Mouse (Mus musculus): ENCODE measurements around the gene Ppia. TPM values are rescaled to one million over a fixed set of nuclear protein-coding genes. Genes with fewer than 3 reads are reported as not detected.
"Not testable (repeated sequence)": the region's sequence is repeated elsewhere in the genome, so short reads cannot be mapped to it uniquely, and the experiment has no call there.

Ppia gene
- total RNA-seq, 2 experiments from 2014 or later: 1,939 to 1,976 TPM

DNA sequence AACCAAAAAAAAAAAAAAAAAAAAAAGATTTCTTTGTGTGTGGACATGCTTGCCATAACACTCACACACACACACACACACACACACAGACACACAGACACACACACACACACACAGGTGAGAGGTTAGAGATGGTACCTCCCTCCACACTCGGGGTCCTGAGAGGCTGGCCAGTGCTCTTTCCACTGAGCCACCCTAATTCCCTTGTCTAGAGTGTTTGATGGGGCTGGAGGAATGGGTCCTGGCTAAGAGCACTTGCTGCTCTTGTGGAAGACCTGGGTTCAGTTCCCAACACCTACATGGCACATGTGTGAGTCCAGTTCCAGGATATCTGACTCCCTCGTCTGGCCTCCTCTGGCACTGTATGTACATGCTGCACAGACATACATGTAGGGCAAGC, 22.4 kb downstream of the Ppia start:
- DNase-seq (ENCODE audit: low spot score in 2 of 2): no peak

DNA sequence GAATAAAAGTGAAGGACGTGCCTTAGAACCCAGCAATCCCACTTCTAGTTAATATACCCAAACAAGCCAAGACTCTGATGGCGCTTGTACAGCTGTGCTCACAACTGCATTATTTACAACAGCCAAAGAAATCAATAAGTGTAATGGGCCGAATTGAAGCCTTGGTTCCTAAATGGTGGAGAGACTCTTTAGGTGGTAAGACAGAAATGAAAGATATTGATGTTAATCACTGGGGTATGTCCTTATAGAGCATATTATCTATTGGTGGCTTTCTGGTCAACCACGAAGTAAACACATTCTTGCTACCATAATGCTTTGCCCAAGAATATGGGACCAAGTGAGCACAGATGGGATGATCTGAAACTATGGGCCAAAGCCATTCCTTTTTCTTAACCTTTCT, 24.9 kb downstream of the Ppia start:
- DNase-seq (ENCODE audit: low spot score in 2 of 2): no peak

DNA sequence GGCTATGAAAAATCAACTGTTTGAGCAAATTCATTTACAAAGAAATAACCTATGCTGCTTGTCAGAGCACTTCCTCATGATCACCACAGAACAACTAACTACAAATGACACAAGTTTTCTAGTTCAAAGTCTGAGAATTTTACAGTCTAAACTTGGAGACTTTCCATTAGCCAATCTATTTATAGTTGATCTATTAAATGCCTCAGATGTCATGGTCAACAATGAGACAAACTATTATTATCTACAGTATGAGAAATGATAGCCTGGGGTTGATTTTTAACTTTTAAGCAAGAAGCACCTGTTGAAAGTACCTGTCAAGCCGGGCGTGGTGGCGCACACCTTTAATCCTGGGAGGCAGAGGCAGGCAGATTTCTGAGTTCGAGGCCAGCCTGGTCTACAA, 27.3 kb downstream of the Ppia start:
- no peak for DNase-seq (ENCODE audit: low spot score in 2 of 2)

DNA sequence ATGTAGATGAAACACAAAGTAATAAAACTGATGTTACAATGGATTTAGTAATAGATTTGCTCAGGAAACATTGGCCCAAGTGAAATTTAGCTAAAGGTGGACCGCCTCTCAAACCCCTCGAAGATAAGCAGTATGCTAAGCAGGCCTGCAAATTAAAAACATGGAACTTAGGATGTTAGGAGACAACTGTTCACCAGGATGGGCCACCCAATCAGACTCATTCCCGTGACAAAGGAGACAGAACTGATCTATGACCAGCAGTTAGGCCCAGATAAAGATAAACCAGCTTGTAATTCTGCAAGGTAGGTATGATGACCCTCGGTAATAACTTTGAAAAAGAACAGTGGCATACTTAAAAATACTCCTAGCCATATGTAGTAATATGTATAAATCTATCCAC, 27.9 kb downstream of the Ppia start:
- no peak for DNase-seq (ENCODE audit: low spot score in 2 of 2)

DNA sequence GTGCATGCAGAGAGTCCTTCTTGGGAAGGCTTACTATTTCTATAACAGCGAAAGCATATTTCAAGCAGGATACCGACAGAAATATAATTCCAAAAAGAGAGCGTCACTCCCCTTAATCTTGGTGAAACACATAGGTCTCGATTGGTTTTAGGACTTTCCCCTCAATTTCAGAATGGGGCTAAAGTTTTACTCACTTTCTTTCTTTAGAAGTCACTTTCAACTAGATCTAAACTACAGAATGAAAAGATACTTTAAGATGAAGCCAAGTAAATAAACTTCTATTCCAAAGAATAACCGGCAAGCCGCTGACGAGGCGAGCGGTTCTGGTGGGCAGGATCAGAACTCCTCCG, 28.5 kb downstream of the Ppia start:
- no peak for DNase-seq (ENCODE audit: low spot score in 2 of 2)

DNA sequence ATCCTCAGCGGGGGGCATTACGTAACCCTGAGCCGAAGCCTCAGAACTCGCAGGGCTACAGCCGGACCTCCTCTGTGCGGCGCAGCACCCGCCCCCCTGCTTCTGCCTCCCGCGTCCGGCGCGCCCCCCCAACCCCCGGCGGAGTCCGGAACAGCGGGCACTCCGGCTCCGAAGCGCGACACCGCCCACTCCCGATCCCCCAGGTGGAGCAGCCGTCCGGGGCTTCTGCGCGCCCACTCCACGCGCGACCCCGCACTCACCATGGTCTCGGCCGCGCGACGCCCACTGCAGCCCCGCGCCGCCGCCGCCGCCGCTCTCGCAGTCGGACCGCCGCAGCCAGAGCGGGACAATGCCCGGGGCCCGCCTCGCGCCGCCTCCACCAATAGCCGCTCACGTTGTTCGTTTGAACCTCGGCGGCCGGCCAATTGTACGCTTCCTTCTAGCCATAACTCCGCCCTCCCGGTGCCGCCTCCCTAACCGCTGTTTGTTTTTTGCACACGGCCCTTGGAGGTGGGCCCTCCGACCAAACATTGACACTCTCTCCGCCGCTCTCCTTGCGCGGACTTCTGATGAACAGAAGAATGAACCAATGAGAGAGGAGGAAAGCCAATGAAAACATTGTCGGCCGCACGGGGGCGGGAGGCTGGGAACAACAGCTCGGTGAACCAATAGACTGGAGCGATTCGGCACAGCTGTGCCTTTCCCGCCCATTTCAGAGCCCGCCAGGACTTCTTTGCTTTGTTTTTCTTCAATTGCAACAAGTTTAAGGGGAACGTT, 29.0 kb downstream of the Ppia start, which contains the start of gene H2afv:
Gene H2afv (minus strand): TSS at position 367 of the 777 bp plus-strand sequence.
- DNase-seq (ENCODE audit: low spot score in 2 of 2): peak; percentile 99 to 100

DNA sequence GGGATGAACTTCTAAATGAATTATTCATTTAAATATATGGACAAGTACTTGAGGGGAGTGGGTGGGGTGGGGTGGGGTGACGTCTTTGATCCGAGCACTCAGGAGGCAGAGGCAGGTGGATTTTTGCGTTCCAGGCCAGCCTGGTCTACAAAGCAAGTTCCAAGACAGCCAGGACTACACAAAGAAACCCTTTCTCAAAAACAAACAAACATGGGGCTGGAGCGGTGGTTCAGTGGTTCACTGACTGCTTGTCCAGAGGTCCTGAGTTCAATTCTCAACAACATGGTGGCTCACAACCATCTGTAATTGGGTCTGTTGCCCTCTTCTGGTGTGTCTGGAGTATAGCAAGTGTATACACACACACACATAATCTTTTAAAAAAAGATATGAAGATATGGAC, 30.2 kb downstream of the Ppia start:
- DNase-seq (ENCODE audit: low spot score in 2 of 2): no peak

DNA sequence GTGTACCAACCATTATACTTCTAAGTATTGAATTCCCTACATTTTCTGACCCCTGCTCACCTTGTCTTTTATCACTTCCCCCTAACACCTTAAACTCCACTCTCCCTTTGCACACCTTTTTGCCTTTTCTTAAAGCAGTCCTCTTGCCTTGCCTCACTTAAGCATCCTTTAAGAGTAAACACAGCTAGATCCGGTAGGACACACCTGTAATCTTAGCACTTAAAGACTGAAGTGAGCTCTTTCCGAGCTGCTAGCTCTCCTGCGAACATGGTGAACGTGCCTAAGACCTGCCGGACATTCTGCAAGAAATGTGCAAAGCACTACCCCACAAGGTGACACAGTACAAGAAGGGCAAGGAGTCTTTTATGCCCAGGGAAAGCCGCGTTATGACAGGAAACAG, 30.7 kb downstream of the Ppia start:
- no peak for DNase-seq (ENCODE audit: low spot score in 2 of 2)

DNA sequence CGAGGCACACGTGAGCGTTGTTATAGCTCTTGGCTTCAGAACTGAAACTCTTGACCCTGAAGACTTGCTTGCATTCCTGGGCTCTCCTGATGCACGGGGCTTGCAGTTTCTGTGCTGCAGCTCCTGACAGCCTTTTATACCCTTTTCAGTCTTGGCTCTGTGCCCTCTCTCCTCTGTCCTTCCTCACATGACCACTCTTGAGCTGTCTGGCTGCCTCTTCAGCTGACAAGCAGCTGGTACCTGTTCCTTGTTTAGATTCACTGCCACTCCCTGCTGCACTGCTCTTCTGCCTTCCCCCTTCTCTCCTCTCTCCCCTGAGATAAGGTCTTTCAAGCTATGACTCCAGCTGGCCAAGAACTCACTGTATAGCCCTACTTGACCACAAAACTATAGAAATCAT, 32.2 kb downstream of the Ppia start:
- DNase-seq (ENCODE audit: low spot score in 2 of 2): no peak

DNA sequence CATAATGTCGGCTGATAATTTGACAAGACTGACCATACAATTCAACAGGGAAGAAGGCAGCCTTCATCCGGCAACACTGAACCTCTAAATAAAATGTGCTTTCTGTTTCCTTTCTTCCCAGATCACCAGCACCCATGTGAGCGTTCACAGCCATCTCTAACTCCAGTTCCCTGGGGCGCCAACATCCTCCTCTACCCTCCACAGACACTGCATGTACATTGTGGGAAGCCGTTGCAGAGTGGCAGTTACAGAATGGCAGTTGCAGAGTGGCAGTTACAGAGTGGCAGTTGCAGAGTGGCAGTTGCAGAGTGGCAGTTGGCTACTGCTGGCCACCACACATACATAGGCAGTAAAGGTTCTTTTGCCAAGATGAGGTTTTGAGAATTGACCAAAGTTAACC, 32.9 kb downstream of the Ppia start:
- DNase-seq (ENCODE audit: low spot score in 2 of 2): not testable (repeated sequence)

DNA sequence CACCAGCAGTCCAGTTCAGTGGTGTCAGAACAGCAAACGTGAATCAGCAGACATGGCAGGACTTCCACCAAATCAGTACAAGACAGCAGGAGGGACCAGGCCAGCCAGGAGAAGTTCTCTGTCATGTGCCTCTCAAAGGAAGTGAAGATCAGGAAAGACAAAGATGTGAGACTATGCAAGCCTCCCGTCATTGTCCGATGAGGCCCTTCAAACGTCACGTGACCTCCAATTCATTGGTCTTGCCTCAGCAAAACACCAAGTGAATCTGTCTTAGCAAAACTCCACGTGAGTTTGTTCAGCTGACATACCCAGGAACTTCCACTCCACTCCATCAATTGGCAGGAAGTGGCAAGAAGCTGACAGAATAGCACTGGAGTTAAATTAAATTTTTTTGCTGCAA, 40.8 kb downstream of the Ppia start:
- no peak for DNase-seq (ENCODE audit: low spot score in 2 of 2)

DNA sequence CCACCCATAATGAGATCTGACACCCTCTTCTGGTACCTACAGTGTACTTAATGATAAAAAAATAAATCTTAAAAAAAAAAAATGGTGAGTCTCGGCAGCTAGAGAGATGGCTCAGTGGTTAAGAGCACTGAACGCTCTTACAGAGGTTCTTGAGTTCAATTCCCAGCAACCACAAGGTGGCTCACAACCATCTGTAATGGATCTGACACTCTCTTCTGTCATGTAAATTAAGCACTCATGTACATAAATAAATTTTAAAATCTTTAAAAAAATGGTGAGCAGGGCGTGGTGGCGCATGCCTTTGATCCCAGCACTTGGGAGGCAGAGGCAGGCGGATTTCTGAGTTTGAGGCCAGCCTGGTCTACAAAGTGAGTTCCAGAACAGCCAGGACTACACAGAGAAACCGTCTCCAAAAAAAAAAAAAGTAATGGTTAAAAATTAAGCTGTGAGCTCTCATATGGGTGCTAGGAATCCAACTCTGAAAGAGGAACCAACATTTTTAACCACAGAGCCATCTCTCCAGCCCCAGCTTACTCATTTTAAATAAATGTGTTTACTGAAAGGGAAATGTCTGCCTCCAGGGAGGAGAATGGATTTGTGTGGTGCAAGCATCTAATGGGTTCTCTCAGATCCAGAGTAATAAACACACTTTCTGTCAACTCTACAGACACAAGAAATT, 48.1 kb downstream of the Ppia start:
- DNase-seq (ENCODE audit: low spot score in 2 of 2): no peak

DNA sequence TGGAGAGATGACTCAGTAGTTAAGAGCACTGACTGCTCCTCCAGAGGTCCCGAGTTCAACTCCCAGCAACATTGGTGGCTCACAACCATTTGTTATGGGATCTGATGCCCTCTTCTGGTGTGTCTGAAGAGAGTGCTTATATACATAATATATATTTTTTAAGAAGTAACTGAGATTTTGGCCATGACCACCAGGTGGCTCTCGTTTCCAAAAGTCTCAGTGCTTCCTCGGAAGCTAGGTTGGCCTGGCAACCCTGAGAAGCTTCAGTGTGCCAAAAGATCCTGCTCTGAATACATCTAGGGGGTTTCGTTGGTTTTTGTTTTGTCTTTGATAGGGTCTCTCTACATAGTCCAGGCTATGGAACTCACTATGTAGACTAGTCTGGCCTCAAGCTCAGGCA, 49.9 kb downstream of the Ppia start:
- DNase-seq (ENCODE audit: low spot score in 2 of 2): peak; percentile 41 to 71

DNA sequence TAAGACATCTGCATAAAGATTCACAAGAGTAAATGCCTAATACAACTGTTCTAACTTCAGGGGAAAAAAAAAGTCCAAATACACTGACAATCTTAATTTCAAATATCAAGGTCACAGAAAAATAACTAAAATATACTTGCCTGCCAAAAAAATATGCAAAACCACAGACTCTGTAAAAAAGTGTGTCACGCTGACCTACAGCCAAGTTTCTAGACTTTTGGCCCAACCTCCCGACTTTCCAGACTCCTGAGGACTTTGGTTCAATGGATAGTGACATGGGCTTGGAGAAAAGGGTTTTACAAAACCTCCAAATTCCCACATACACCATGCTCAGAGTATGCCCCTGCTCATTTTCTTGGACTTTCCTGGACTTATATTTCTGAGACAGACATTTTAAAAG, 53.3 kb downstream of the Ppia start:
- DNase-seq (ENCODE audit: low spot score in 2 of 2): no peak

Small RNA genes within 50 kb of the gene (microRNA-seq; reads per million reads assigned to microRNA genes)
- 1.6 to 2.5 reads per million in 2 experiments for gene Mir7651

Other genes starting within 250 kb of the Ppia start
- gene A730071L15Rik, start 215.4 kb upstream of the Ppia start, total RNA-seq (2021): under 1 TPM; 0.28 to 0.31 TPM
- 100 to 1,000 TPM; 116 to 122 TPM for gene Nudcd3, start 215.0 kb upstream of the Ppia start, total RNA-seq (2021)
- under 1 TPM; 0.23 to 0.24 TPM for gene Npc1l1, start 185.3 kb upstream of the Ppia start, total RNA-seq (2021)
- 10 to 100 TPM; 44.9 to 47.5 TPM for gene Ddx56, start 147.7 kb upstream of the Ppia start, total RNA-seq (2021)
- gene Tmed4, start 140.6 kb upstream of the Ppia start, total RNA-seq (2021): 10 to 100 TPM; 82.4 to 83.1 TPM
- 100 to 1,000 TPM; 252 to 261 TPM for gene Ogdh, start 123.8 kb upstream of the Ppia start, total RNA-seq (2021)
- 100 to 1,000 TPM; 165 to 169 TPM for gene Zmiz2, start 26.4 kb upstream of the Ppia start, total RNA-seq (2021)
- gene H2afv, start 29.0 kb downstream of the Ppia start, total RNA-seq (2021): 10 to 100 TPM; 39.7 to 40.2 TPM
- 100 to 1,000 TPM; 258 to 283 TPM for gene Purb, start 60.5 kb downstream of the Ppia start, total RNA-seq (2021)
- gene Myo1g, start 105.5 kb downstream of the Ppia start, total RNA-seq (2021): under 1 TPM; 0.48 to 0.74 TPM
- 10 to 100 TPM; 51.8 to 54.5 TPM for gene Ccm2, start 131.4 kb downstream of the Ppia start, total RNA-seq (2021)
- gene Nacad, start 190.6 kb downstream of the Ppia start, total RNA-seq (2021): 10 to 100 TPM; 58.1 to 61.9 TPM
- 10 to 100 TPM; 47.2 to 52.5 TPM for gene Tbrg4, start 210.6 kb downstream of the Ppia start, total RNA-seq (2021)
- gene Wap, start 223.2 kb downstream of the Ppia start, total RNA-seq (2021): not detected
- 10 to 100 TPM in 1 of 2 experiments, 1 to 10 TPM in 1; 5.6 to 11.9 TPM for gene Ramp3, start 243.1 kb downstream of the Ppia start, total RNA-seq (2021)

Measured in layer of hippocampus, postnatal 14 days (tissue).